Mouse (Mus musculus) hindbrain, postnatal 0 days (tissue): Measurements from ENCODE around the gene Hoxa3. TPM values are rescaled to one million over a fixed set of nuclear protein-coding genes. Genes with fewer than 3 reads are reported as not detected.

Source experiments
- ATAC-seq: fragments of 200-750 bp; cut with Nextera tagmentation; 2 replicates; pipeline ENCODE4 v1.8.0; 2017; ENCODE audit warnings: mild to moderate bottlenecking, moderate TSS enrichment, moderate library complexity
- DNase-seq: peaks from one replicate; pipeline ENCODE4 v3.0.0-alpha.2; 2015; ENCODE audit warnings: low spot score
- H3K27ac ChIP-seq: fragments of 300-500 bp; sonication (generic); 2 replicates; pipeline ENCODE4 v1.5.1; 2014; ENCODE audit warnings: mild to moderate bottlenecking
- H3K27me3 ChIP-seq: fragments of 300-500 bp; sonication (generic); 2 replicates; pipeline ENCODE4 v1.6.1; 2014; ENCODE audit warnings: low read length, mixed read lengths; ENCODE audit not compliant: insufficient read depth
- H3K36me3 ChIP-seq: fragments of 300-500 bp; sonication (generic); 2 replicates; pipeline ENCODE4 v1.6.1; 2014; ENCODE audit warnings: low read length, mixed read lengths; ENCODE audit not compliant: insufficient read depth
- H3K4me1 ChIP-seq: fragments of 300-500 bp; sonication (generic); 2 replicates; pipeline ENCODE4 v1.6.1; 2014; ENCODE audit warnings: antibody characterized with exemption, low read length, mixed read lengths; ENCODE audit not compliant: insufficient read depth
- H3K4me2 ChIP-seq: fragments of 300-500 bp; sonication (generic); 2 replicates; pipeline ENCODE4 v1.6.1; 2014; ENCODE audit warnings: low read depth, mild to moderate bottlenecking, low read length, moderate library complexity, mixed read lengths
- H3K4me3 ChIP-seq: fragments of 300-500 bp; sonication (generic); 2 replicates; pipeline ENCODE4 v1.5.1; 2014; ENCODE audit warnings: low read length
- H3K9ac ChIP-seq: fragments of 300-500 bp; sonication (generic); replicated peaks from 2 replicates; pipeline ENCODE4 v1.6.1; 2014; ENCODE audit warnings: mild to moderate bottlenecking, low read length, moderate library complexity, mixed read lengths
- H3K9me3 ChIP-seq: fragments of 300-500 bp; sonication (generic); 2 replicates; pipeline ENCODE4 v1.6.1; 2016; ENCODE audit warnings: low read length, mixed read lengths
- CTCF ChIP-seq: IDR thresholded peaks from 2 replicates; pipeline ENCODE4 v1.5.1; 2016; ENCODE audit warnings: antibody characterized with exemption, control low read depth, low read depth
- WGBS: fragments of 180-500 bp; shearing (Covaris S2); extraction: QIAGEN DNeasy Blood & Tissue Kit; methylation state at CpG from one replicate; pipeline ENCODE4 v1.1.7; 2014; 5-methylcytosine and 5-hydroxymethylcytosine counted together
- polyA plus RNA-seq: library from polyadenylated mRNA; unstranded; fragments of >200 nt; fragmentation: Nextera tagmentation; extraction: Ambion mirVana; gene quantifications from 2 replicates; pipeline ENCODE4 v1.2.1, GENCODE M21; 2015
- total RNA-seq: library from RNA; depleted of rRNA; stranded (reverse); fragments of >200 nt; gene quantifications from 2 replicates; pipeline ENCODE4 v1.2.3, GENCODE M21; 2014

Hoxa3 gene
- total and polyA plus RNA-seq, 2 experiments from 2014 or later = 7.9 to 9.8 TPM

GRCm38 (mm10) chr6:52251177-52251879 is 38.2 kb upstream of the Hoxa3 start:
- H3K9ac ChIP-seq = no peak overlapping the region
- WGBS = 11% methylated on average over 7 of the region's 7 CpGs
- H3K4me2 ChIP-seq = no peak overlapping the region
- DNase-seq (no peak), ATAC-seq (no peak)
- H3K27me3 ChIP-seq = peaks cover 97% of the 10 kb centered on the region
- no peak overlapping the region for H3K4me3 ChIP-seq
- H3K9me3 ChIP-seq = no peaks in the 10 kb centered on the region
- H3K36me3 ChIP-seq = no peaks in the 10 kb centered on the region
- no peak for TF ChIP-seq CTCF
- H3K27ac ChIP-seq = no peak overlapping the region
- no peaks in the 10 kb centered on the region for H3K4me1 ChIP-seq

DNA sequence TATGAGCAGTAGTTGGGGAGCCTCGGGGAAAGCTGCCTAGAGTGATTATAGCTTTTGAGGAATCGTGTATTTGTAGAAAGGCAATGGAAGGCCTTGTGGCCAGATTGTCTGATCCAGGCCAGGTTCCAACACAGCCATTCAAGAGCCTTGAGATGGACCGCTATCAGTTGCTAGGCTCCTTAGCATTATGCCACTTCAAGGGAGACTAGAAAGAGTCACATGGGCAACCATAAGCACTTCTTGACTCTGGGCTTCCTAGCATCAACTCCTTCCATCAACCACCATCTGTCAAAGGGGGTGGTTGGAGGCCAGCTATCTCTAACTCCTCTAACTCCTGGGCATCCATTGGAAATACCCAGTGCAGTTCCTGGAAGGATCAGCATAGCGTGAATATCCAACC is 36.7 kb upstream of the Hoxa3 start:
- Histone ChIP-seq H3K9ac (no peak overlapping the region), H3K9me3 (no peaks in the 10 kb centered on the region), H3K27me3 (peaks cover 97% of the 10 kb centered on the region), H3K27ac (no peak overlapping the region), H3K4me3 (no peak overlapping the region), H3K36me3 (no peaks in the 10 kb centered on the region), H3K4me2 (no peak overlapping the region), H3K4me1 (no peaks in the 10 kb centered on the region)
- DNase-seq (no peak), ATAC-seq (no peak)
- no peak for TF ChIP-seq CTCF
- WGBS = 4% methylated on average over 4 of the region's 4 CpGs

GRCm38 (mm10) chr6:52249415-52249738 is 36.2 kb upstream of the Hoxa3 start:
- H3K4me1 ChIP-seq = no peaks in the 10 kb centered on the region
- WGBS = 3% methylated on average over 16 of the region's 16 CpGs
- no peak overlapping the region for H3K27ac ChIP-seq
- DNase-seq (no peak), ATAC-seq (no peak)
- H3K4me2 ChIP-seq = no peak overlapping the region
- H3K36me3 ChIP-seq = no peaks in the 10 kb centered on the region
- no peaks in the 10 kb centered on the region for H3K9me3 ChIP-seq
- H3K4me3 ChIP-seq = no peak overlapping the region
- TF ChIP-seq CTCF = no peak
- peaks cover 98% of the 10 kb centered on the region for H3K27me3 ChIP-seq
- H3K9ac ChIP-seq = no peak overlapping the region

- Histone ChIP-seq H3K4me3 (no peak overlapping the region), H3K36me3 (no peaks in the 10 kb centered on the region), H3K27me3 (peaks cover 97% of the 10 kb centered on the region), H3K4me1 (no peaks in the 10 kb centered on the region), H3K4me2 (no peak overlapping the region), H3K9ac (no peak overlapping the region), H3K9me3 (no peaks in the 10 kb centered on the region), H3K27ac (no peak overlapping the region)
- no peak for TF ChIP-seq CTCF
- no peak for DNase-seq
- 1% methylated on average over 27 of the region's 27 CpGs for WGBS
- no peak for ATAC-seq
Observed at GRCm38 (mm10) chr6:52248638-52249414, 35.7 kb upstream of the Hoxa3 start.

GRCm38 (mm10) chr6:52247766-52248637 is 34.9 kb upstream of the Hoxa3 start:
- H3K9ac ChIP-seq = no peak overlapping the region
- 1% methylated on average over 23 of the region's 23 CpGs for WGBS
- no peak for TF ChIP-seq CTCF
- ATAC-seq (no peak), DNase-seq (no peak)
- H3K4me2 ChIP-seq = no peak overlapping the region
- H3K27ac ChIP-seq = no peak overlapping the region
- H3K9me3 ChIP-seq = no peaks in the 10 kb centered on the region
- no peak overlapping the region for H3K4me3 ChIP-seq
- no peaks in the 10 kb centered on the region for H3K4me1 ChIP-seq
- no peaks in the 10 kb centered on the region for H3K36me3 ChIP-seq
- peaks cover 97% of the 10 kb centered on the region for H3K27me3 ChIP-seq

- ATAC-seq = no peak
- H3K4me3 ChIP-seq = no peak overlapping the region
Observed at GRCm38 (mm10) chr6:52246916-52247315, 33.8 kb upstream of the Hoxa3 start.

More at GRCm38 (mm10) chr6:52246916-52247315, 33.8 kb upstream of the Hoxa3 start:
- 4% methylated on average over 3 of the region's 3 CpGs for WGBS
- Histone ChIP-seq H3K36me3 (no peaks in the 10 kb centered on the region), H3K9me3 (no peaks in the 10 kb centered on the region), H3K9ac (no peak overlapping the region), H3K27ac (no peak overlapping the region), H3K4me1 (no peaks in the 10 kb centered on the region), H3K4me2 (no peak overlapping the region), H3K27me3 (peaks cover 97% of the 10 kb centered on the region)
- DNase-seq = no peak
- no peak for TF ChIP-seq CTCF
